Mouse (Mus musculus): ENCODE measurements at regions not wholly inside any gene's neighbourhood (a gene's known extent, or its start where the extent isn't known, plus 50 kb on each side); places are given as distances from the start of the nearest gene placed in this dataset.
A peak's percentile ranks its signal among the peaks of the same experiment; 100 is the strongest.

DNA sequence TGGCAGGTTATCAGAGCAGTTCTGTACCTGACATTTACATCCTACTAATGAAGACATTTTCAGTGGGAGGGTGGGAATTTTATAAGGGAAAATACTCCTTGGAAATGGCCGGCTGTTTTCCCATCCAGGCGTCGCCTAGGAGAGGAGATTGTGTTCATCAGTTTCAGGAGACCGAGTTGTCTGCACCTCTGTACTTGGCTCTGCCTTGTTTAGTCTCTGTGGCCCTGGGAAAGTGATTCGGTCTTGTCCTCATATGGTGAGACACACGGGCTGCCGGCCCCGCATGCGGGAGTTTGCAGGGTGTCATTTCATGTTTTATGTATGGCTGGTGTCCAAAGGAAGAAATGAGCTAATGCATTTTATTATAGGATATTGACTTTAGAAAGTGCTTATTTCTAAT lies 287.9 kb downstream of the Cd109 start:
- no peak for DNase-seq (ENCODE audit: inconsistent ontology term)

DNA sequence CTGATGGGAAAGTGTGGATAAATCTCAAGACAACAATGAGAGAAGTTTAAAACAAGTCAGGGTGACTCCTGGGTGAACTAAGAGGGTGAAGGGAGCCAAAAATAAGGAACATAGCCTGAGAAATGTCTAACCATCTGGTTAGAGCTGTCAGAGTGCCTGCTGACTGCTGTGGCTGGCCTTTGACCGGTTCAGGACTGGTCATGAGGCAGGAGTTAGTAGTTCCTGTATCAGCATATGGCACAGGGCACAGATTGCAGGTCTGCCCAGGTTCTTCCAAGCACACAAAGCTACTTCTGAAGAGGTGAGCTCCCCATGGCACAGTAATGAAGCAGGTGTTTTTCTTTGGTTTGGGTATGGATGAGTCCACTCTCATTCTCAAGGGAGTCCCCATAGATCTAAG lies 302.0 kb downstream of the Cd109 start:
- no peak for DNase-seq (ENCODE audit: inconsistent ontology term)

DNA sequence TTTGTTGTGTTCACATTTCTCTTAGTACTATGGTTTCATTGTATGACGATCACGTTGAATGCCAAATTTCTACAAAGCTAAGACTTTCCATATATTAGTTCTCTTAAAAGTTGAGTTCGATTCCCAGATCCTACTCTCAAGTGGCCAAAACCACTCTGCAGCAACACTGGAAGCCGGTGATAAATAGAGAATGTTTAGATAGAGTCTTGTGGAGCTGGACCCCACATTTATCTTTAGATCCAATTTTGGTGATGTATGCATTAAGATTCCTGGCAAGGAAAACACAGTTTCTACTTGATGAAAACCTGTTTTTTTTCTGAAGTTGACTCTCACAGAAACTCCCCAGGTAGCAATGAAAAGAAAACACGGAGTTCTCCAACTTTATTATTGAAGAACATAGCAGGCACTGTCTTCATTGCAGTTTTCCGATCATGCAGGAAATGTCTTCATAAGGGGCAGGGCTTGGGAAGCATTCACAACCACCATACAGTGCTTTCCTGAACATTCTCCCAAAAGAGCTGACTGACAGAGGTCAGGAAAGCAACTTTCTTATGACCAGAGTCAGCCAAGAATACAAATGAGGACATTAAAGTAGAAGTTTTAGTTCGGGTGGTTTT lies 310.7 kb downstream of the Cd109 start:
- DNase-seq (ENCODE audit: inconsistent ontology term), result no peak

DNA sequence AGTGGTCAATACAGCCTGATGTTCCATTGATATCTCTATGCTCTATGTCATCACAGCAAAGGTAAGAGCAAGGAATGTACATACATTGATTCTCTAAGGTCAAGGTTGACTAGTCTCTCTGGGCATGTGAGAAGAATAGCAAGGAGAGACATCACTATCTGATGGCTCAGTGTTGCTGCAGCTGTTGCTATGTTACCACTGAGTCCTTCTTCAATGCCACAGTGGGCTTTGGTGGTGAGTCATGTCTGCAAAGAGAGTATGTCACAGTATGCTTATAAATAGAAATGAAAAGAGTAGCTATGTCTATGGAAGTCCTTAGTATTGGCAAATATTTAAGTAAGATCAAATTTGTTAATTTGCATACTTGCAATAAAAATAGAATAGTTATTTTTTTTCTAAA lies 326.3 kb downstream of the Cd109 start:
- DNase-seq (ENCODE audit: inconsistent ontology term), result peak; percentile 37

DNA sequence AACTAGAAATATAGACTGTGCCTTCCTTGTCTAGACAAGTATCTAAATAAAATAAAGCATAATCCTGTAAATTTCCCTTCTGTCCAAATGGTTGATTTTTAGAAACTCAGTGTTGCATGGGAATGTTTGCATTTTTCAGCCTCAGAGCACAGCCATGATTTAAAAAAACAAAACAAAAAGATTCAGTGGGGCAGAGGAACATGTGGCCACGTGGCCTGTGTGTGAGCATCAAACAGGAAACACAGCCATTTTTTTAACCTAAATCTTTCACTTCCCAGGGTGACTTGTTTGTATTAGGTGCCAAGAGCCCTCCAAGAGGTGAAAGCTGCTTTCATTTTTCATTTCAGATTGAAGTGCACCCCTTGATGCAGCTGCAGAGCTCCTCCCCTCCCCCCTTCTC lies 349.5 kb downstream of the Cd109 start:
- no peak for DNase-seq (ENCODE audit: inconsistent ontology term)

DNA sequence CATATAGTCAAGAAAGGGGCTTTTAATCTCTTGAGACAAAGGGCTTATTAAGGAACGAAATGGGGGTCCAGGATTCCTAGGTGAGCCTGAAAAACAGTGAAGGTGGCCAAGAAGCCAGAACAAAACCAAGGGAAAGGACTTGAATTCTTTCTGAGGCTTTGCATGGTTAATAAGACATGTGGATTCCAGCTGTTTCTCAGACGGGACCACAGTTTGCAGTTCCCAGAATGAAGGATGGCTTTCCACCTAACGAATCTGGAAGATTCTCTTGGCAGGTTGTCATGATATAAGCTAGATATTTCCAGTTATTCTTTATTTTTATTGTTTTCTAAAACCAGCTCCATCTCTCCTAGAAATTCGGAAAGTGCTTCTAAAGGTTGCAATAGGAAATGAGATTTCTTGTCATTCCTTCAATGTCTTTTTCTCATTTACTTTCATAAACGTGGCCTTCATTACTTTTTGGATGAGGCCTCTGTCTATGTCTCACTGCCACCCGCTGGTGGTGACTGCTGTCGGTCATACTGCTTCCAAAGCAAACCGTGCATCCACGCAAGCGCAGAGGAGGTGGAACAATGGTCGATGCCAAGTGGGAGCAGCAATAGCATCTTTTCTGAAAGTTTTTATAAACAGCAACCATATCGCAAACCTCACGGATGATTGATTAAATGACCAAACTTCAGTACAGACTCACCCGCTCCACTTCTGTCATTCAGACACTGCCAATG lies 350.0 kb downstream of the Cd109 start:
- no peak for DNase-seq (ENCODE audit: inconsistent ontology term)

DNA sequence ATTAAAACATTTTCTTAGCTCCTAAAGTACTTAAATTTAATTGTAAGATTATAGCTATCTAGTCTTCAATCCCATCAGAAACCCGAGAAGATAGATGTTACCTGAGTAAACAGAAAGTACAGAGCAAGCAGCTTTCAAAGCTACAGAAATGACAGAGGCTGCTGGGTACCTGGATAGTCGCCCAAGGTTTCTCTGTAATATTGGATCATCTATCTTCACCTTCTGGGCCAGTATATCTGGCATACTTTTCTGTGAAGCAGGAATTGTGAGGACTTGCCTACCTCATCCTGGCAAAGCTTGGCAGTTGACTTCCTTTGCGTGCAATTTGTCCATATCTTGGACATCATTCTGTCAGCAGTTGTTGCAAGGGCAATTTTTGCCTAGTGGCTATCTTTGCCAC lies 356.4 kb downstream of the Cd109 start:
- no peak for DNase-seq (ENCODE audit: inconsistent ontology term)

DNA sequence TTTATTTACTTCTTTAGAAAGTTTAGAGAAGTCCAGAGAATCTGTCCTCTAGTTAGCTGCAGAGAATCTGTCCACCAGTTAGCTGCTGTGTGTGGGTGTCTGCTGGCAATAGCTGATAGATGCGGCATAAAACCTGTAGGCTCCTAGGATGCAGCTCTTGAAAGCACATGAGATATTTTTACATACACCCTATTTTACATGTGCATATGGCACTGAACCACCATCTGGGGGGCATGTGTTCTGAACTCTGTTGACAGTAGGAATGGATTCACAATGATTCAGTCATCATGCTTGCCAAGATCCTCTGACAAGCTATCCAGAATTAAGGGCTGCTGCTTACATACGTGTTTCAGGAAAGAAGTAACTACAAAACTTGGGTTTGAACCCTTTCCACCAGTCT lies 368.4 kb downstream of the Cd109 start:
- no peak for DNase-seq (ENCODE audit: inconsistent ontology term)

DNA sequence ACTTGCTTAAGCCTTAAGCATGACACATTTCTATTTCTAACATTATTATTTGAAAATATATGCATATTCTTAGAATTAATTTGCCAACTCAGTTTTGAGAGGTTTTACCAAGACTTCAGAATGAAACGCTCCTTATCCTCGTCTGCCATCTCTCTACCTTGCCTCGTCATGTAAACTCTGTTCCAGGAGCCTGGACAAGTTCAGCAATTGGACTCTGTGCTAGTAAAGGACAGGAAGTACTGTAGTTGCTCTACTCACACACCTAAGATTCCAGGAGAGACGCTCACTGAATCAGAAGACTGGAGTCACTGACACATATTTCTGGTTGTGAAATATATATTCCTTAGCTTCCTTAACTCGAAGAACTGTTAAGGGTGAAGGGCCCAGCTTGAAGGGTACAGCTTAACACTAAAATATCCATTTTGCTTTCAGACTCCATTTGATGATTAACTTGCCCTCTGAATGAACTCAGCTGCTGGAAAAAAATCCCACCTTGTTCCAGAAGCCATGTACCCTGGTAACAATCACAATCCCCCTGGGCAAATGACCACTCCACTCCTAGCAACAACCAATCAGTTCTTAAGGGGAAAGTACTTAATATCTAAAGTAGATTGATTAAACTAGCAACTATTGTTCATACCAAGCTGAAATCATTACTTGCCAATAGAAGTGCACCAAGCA lies 370.0 kb downstream of the Cd109 start:
- DNase-seq (ENCODE audit: inconsistent ontology term), result no peak

DNA sequence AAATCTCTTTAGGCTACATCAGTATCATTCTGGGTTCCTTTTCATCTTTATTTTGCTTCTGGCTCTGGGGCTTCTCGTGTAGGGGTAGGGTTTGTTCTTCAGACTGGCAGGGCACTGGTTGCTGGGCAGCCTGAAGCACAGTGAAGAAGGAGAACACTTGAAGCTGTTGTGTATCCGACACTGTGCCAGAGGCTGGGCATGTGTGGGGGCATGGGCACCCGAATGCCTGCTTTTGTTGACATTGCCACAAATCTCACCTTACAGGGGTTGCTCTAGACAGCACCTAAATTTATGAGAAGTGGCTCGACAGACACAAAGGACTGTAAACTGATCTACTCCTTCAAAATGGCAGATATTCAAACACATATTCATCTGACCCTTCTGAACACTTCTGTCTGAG lies 376.0 kb downstream of the Cd109 start:
- DNase-seq (ENCODE audit: inconsistent ontology term), result no peak

DNA sequence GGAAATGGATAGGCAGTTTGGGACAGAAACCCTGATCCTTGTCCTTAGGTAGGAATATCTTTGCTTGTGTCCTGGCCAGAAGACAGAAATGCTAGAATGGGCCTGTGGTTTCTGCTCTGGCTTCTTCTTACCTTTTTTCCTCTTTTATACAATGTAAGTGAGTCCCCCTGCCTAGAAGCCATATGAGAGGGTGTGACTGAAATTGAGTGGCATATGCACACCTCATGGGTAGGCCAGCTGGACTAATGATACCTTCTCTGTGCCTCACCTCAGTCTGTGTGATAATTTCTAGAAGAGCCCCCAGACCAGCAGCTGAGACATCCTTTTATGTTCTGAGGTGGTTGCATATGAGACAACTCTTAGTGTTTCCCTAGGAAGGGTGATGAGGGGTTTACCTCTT lies 385.7 kb downstream of the Cd109 start:
- DNase-seq (ENCODE audit: inconsistent ontology term), result no peak

DNA sequence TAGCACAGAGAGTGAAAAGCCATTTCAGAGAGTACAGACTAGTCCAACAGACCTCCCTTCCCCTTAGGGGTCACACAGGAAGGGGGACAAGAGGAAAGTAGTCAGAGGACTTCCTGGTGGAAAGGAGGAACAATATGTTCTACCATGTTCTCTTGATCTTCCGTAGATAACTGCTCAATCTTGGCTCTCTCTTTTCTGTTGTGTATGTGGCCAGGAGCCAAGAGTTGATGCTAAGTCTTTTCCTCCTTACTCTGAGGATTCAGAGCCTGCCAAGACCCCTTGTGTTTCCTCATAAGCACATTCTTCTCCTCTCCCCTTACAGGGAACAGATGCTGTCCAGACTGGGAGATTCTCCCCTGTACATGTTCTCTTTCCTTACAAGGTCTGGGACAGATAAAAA lies 386.6 kb downstream of the Cd109 start:
- DNase-seq (ENCODE audit: inconsistent ontology term), result no peak

DNA sequence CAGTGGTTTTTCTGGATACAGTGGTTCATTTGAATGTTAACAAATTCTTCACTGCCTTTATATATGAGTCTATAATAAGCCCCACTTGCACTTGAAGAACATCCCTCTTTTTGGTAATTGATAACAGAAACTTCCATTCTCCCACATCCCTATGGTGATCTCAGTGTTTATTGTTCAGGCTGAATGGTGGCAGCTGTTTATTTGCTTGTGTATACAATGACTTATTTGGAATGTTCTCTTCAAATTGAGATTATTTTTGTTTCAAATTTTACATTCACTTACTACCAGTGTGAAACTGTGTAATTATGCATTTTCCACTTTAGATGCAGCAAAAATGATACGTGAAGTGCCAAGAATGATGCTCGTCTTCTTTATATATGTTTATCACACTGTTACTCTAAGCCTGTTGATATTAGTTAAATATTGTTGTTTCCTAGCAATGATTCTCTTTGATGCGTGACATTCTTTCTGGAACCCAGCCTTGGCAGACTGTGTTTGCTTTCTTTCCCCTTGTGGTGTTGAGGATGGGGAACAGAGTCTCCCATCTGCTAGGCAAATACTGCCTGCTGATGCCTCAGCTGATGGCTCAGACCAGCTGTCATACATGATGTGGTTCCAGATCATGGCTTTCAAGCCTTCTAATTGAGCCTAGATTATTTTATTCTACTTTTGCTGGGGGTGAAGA lies 389.1 kb downstream of the Cd109 start:
- no peak for DNase-seq (ENCODE audit: inconsistent ontology term)

DNA sequence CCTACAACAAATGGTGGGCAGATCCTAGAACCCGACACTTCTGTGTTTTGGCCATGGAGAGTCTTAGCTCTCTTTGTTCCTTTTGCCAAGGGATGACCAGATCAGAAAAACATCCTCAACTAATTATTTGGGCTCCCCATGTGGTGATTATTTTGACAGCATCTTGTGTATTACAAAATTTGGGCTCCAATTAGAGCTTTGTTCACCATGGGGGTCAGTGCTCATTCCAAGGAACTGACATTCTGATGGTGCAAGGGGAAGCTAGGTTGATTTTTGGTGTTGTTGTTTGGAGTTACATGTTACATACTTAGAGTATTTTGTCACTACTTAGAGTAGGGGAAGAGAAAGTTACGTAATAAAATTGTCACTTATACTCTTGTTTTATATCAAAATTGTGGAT lies 406.9 kb downstream of the Cd109 start:
- peak; percentile 80 for DNase-seq (ENCODE audit: inconsistent ontology term)

DNA sequence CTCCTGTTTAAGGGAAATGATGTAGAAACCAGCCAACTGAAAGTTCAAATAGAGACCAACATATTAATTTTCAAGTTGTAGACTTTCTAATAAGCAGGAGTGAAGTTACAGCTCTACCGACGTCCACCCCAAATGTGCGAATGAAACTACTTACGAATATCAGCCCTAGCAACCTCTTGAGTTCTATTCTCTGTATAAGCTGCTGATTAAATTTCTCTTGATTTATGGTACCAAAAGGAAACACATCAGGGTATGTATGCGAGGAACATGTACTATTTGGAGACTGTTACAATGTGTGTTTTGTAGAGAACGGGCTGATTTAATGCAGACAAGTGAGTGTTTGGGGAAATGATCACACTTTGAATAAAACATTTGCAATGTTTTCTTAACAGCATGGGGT lies 412.9 kb downstream of the Cd109 start:
- no peak for DNase-seq (ENCODE audit: inconsistent ontology term)

DNA sequence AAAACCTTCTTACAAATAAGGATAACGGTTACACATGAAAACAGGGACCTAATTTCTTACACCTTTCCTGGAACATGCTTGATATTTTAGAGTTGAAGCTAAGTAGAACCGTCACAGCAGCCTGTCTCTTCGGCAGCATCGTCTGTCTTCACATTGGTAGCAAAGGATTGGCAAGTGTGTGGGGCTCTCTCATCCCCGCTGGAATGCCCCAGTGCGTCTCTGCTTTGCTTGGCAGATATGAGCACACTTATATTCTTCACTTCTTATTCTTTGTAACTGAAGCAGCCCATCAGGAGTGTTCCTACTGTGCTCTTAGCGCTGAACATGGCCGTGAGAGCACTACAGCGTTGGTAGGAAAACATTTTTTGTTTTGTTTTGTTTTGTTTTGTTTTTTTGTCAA lies 414.1 kb downstream of the Cd109 start:
- DNase-seq (ENCODE audit: inconsistent ontology term), result no peak

DNA sequence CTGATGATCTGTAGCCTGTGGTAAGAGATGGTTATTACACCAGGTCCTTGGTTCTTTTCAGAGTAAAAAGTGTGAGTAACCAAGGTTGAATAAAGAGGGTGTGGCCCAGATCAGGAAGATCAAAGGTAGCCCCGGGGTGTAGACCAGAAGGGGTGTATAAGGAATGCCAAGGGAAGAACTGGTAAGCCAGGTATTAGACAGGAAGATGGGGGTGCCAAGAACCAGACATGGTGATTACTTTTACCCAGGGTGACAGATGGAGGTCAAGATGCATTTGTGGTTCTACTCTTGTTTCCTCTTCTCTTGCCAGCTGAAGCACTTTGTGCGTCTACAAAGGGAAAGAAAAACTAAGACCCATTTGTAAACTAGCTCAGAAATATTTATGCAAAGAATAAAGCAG lies 420.3 kb downstream of the Cd109 start:
- DNase-seq (ENCODE audit: inconsistent ontology term), result no peak

DNA sequence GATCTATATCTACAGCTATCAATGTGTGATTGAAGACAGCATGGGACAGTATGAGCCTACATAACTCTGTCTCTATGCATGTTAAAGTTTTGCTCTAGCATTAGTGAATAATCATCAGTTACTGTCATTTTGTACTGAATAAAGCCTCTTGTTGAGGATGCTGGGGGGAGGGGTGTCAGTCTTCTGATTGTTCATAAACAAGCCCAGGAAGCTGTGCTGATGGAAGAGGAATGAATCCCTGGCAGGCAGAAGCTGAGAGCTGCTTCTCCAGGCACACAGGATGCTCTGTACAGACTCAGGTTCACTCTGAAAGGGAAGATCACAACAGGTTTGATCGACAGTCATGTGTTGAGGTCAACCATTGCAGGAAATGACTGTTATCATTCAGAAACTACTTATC lies 421.7 kb downstream of the Cd109 start:
- DNase-seq (ENCODE audit: inconsistent ontology term), result peak; percentile 50

DNA sequence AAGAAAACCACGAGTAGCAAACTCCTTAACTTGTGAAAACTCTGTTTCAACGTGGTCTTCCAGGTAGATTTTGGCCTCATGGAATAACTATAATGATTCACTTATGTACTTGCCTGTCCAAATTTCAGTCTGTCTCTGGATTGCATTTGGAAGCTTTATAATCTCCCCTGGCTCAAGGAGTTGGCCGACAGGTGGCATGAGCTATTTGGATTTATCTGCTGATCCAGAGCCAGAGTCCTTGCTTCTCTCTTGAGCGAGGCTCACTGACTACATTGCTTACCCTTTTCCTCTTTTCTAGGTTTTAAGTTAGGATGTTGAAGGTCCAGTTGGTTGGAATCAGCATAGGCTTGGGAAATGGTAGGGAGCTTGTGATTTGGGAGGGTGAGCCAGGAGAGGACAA lies 423.6 kb downstream of the Cd109 start:
- no peak for DNase-seq (ENCODE audit: inconsistent ontology term)

DNA sequence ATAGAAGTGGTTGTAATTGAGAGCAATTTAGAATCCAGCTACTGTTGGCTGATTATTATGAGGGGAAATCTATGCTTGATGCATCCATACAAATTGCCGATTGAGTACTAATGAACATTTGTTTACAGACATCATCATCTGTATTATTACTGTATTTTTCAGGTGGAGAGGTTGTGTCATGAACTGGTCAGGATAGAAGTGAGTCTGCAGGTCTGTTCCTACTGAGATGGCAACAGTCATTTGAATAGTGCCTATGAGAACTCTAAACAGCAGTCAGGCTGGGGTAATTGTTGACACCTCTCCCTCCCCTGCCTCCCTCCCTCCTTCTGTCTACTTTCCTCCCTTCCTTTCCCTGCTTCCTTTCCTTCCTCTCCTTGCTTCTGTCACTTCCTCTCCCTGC lies 429.0 kb downstream of the Cd109 start:
- no peak for DNase-seq (ENCODE audit: inconsistent ontology term)

DNA sequence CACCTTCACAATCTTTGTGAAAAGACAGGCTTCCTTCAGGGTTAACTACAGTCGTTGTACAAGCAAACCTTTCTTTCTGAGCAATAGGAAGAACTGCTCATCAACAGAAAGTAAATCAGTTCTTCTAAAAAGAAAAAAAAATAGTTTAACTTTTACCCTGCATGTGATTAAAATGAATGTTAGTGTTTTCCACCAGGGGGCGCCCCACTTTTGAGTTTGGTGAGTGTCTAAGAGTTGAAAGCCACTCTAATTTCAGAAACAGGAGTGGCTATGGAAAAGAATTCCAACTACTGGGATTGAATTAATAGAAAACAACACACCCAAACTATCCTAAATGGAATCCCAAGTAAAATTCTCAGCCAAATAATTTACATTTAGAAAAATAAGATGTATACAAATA lies 430.0 kb downstream of the Cd109 start:
- peak; percentile 31 for DNase-seq (ENCODE audit: inconsistent ontology term)

DNA sequence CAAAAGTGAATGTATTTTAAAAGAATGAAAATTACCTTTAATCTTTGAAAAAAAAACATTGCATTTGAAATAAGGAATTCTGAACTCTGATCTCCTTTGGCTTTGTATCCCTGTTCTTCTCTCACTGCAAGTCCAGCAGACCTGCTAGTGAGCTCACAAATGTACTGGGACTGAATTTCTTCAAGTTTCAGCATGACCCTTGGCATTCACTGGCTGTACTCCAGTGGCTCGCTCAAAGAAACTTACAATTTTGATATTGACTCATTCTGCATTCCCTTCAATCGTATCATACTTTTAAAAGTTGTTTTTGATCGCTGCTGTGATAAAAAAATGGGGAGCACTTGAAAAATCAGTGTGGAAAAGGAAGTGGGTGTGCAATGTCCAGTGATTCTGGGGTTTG lies 456.6 kb downstream of the Cd109 start:
- DNase-seq (ENCODE audit: inconsistent ontology term), result no peak

DNA sequence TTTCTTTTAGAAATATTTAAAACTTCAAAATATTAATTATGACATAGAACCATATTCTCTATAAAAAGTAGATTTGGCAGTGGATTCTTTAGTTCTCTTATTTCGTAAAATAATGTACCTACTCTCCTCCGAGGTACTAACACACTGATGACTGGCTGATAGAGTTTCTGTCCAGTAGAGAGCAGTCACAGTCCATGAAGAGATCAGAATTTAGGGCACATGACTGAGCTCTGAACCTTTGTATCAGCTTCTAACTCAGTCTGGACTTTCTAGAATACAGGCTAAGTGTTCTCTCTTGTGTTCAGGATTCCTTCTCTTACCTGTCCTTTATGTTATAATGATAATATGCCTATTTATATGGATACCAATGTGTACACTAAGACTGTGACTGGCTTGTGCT lies 494.3 kb downstream of the Cd109 start:
- peak; percentile 59 for DNase-seq (ENCODE audit: inconsistent ontology term)

Measured in Muller cell, postnatal 12 days (primary cell).